Mouse (Mus musculus): Measurements from ENCODE around the gene Prpf39. TPM values are rescaled to one million over a fixed set of nuclear protein-coding genes. Genes with fewer than 3 reads are reported as not detected.

Prpf39 gene
- polyA plus RNA-seq, 1 experiment from 2014 or later = 48.1 TPM

Other genes starting within 250 kb of the Prpf39 start
- gene Gm527, start 118.4 kb upstream of the Prpf39 start, polyA plus RNA-seq (2015; fragmentation: Nextera tagmentation; extraction: Ambion mirVana) = 2.6 and 4.1 TPM in 2 replicates
- gene Klhl28, start 70.8 kb upstream of the Prpf39 start, polyA plus RNA-seq (2015; fragmentation: Nextera tagmentation; extraction: Ambion mirVana) = 10.1 and 11.4 TPM in 2 replicates
- 25.2 and 30.3 TPM in 2 replicates for gene Togaram1, start 70.5 kb upstream of the Prpf39 start, polyA plus RNA-seq (2015; fragmentation: Nextera tagmentation; extraction: Ambion mirVana)
- gene Fkbp3, start 37.7 kb downstream of the Prpf39 start, polyA plus RNA-seq (2015; fragmentation: Nextera tagmentation; extraction: Ambion mirVana) = 343 and 346 TPM in 2 replicates
- gene Fancm, start 39.3 kb downstream of the Prpf39 start, polyA plus RNA-seq (2015; fragmentation: Nextera tagmentation; extraction: Ambion mirVana) = 8.0 TPM in 2 replicates
- 48.8 and 53.7 TPM in 2 replicates for gene Mis18bp1, start 136.3 kb downstream of the Prpf39 start, polyA plus RNA-seq (2015; fragmentation: Nextera tagmentation; extraction: Ambion mirVana)
- not detected in 2 replicates for gene Wdr20rt, start 189.2 kb downstream of the Prpf39 start, polyA plus RNA-seq (2015; fragmentation: Nextera tagmentation; extraction: Ambion mirVana)

Measured in stomach, embryonic 15.5 days (tissue).